Mouse (Mus musculus) embryonic facial prominence, embryonic 10.5 days (tissue): ENCODE results near the gene Rfx8. TPM values are rescaled to one million over a fixed set of nuclear protein-coding genes. Genes with fewer than 3 reads are reported as not detected.
"Not testable (repeated sequence)": the region's sequence is repeated elsewhere in the genome, so short reads cannot be mapped to it uniquely, and the experiment has no call there.

Experiments
- DNase-seq: peaks from one replicate; pipeline ENCODE4 v3.0.0-alpha.2; 2017; ENCODE audit warnings: low spot score
- H3K27ac ChIP-seq: fragments of 300-500 bp; sonication (generic); replicated peaks from 2 replicates; pipeline ENCODE4 v1.5.1; 2016; ENCODE audit warnings: mild to moderate bottlenecking
- H3K27me3 ChIP-seq: fragments of 300-500 bp; sonication (generic); replicated peaks from 2 replicates; pipeline ENCODE4 v1.6.1; 2016; ENCODE audit warnings: low read depth, mild to moderate bottlenecking; ENCODE audit not compliant: poor library complexity, severe bottlenecking
- H3K36me3 ChIP-seq: fragments of 300-500 bp; sonication (generic); replicated peaks from 2 replicates; pipeline ENCODE4 v1.6.1; 2016; ENCODE audit warnings: mild to moderate bottlenecking, moderate library complexity
- H3K4me1 ChIP-seq: fragments of 300-500 bp; sonication (generic); 2 replicates; pipeline ENCODE4 v1.6.1; 2016
- H3K4me3 ChIP-seq: fragments of 300-500 bp; sonication (generic); 2 replicates; pipeline ENCODE4 v1.5.1; 2016; ENCODE audit warnings: mild to moderate bottlenecking, moderate library complexity
- H3K9me3 ChIP-seq: fragments of 300-500 bp; sonication (generic); 2 replicates; pipeline ENCODE4 v1.6.1; 2016; ENCODE audit warnings: mild to moderate bottlenecking
- WGBS: fragments of 180-500 bp; shearing (Covaris S2); methylation state at CpG from one replicate; pipeline ENCODE4 v1.1.7; 2016; 5-methylcytosine and 5-hydroxymethylcytosine counted together
- polyA plus RNA-seq: library from polyadenylated mRNA; unstranded; fragments of >200 nt; fragmentation: Nextera tagmentation; extraction: Ambion mirVana; gene quantifications from 2 replicates; pipeline ENCODE4 v1.2.1, GENCODE M21; 2016

Rfx8 gene
- polyA plus RNA-seq, 1 experiment from 2014 or later, result 0.56 TPM

DNA sequence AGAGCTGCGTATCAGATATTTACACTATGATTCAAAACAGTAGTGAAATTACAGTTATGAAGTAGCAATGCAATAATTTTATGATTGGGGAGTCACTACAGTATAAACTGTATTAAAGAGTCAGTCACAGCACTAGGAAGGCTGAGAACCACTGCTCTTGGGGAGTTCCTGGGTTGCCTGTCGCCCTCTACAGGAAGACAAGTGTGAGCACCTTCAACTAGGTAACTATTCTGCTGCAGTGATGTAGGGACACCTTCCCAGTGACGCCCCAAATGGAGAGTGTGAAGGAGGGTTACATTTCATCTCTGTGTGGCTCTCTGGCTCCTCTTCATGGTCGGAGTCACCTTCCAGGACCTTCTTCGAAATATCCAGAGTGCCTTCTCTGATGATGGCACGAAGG, 40.3 kb downstream of the Rfx8 start:
- no peak for DNase-seq
- H3K27ac ChIP-seq, result no peak overlapping the region
- no peak overlapping the region for H3K4me3 ChIP-seq
- no peaks in the 10 kb centered on the region for H3K9me3 ChIP-seq
- H3K36me3 ChIP-seq, result no peaks in the 10 kb centered on the region
- no peaks in the 10 kb centered on the region for H3K27me3 ChIP-seq
- 71% methylated on average over 6 of the region's 6 CpGs for WGBS
- H3K4me1 ChIP-seq, result peaks cover 7% of the 10 kb centered on the region

DNA sequence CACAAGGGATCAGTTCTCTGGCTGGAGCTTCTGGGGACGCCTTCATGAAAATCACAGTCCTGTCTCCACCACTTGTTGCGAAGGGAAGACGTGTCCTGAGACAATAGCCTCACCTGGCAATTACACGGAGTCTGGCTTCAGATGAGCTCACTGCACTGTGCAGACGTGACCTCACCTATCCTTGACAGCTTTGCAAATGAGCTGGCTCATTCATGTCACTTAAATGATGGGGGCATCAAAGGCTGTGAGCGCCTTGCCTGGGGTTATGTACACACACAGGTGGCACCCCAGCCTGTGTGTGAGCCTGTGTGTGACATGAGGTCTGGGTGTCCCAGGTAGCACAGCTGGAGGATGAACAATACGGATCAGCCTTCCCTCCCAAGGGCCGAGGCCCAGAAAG, 41.9 kb downstream of the Rfx8 start:
- Histone ChIP-seq H3K27ac (no peak overlapping the region), H3K27me3 (no peaks in the 10 kb centered on the region), H3K4me3 (no peak overlapping the region), H3K4me1 (peaks cover 7% of the 10 kb centered on the region; the same call in 1 of the 2 replicates), H3K36me3 (no peaks in the 10 kb centered on the region), H3K9me3 (no peaks in the 10 kb centered on the region)
- no peak for DNase-seq
- WGBS, result 71% methylated on average over 8 of the region's 8 CpGs

DNA sequence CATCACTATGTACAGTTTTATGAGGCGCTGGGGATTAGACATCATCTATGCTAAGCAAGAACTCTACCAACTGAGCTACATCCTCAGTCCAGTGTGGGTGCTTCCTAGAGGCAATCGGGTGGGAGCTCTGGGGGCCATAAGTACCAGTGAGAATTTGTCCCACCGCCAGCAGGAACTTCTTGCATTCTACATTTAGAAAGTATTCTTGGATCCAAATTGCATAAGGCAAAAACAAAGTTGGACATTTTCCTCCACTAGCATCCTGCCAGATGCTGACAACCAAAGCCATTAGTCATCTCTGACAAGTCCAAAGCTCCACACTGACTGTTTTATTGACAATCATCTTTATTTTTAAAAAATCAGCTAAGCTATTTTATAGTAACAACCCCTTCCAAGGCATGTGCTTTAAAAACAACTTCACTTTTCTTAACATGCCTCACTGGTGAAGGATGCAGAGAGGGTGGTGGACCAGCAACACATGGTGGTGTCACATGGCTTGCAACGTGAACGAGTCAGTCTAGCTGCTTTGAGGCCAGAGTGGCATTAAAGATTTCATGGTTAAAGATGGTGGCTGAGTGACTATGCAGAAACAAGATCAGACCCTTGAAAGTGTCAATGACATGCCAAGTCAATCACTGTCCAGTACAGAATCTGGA, 44.4 kb downstream of the Rfx8 start:
- Histone ChIP-seq H3K9me3 (no peaks in the 10 kb centered on the region), H3K4me1 (peaks cover 7% of the 10 kb centered on the region; the same call in 1 of the 2 replicates), H3K36me3 (no peaks in the 10 kb centered on the region), H3K27me3 (no peaks in the 10 kb centered on the region), H3K4me3 (no peak overlapping the region), H3K27ac (no peak overlapping the region)
- no peak for DNase-seq
- WGBS, result 91% methylated on average over 5 of the region's 5 CpGs

DNA sequence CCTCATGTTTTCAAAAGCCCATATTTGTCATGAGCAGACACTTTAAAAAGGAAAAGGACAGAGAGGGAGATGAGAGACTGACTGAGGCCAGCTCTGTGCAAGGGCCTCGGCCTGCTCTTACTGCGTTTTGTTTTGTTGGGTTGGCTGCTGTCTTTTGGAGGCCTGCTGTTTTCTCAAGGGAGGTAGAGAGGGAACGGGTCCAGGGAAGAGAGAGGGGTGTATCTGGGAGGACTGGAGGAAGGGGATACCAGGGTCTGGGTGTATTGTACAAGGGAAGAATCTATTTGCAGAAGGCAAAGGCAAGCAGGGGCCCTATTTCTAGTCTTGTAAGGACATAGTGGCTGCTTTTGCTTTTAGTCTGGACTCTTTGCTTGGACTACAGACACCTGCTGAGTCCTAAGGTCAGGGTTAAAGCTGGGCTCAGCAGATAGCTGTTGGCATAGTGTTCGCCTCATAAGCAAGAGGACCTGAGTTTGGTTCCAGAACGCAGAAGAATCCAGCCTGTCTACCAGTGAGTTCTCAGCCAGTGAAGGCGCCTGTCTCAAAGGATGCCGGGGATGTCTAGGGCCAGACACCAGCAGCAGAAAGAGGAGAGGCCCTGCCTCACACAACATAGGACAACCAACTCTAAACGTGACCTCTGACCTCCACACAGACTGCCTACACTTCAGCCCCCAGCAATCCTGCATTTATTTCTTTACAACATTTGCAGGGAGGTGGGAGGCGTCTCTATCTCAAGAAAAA, 48.3 kb downstream of the Rfx8 start:
- WGBS, result 79% methylated on average over 9 of the region's 9 CpGs
- H3K27ac ChIP-seq, result no peak overlapping the region
- no peaks in the 10 kb centered on the region for H3K4me1 ChIP-seq
- peaks cover 4% of the 10 kb centered on the region; the same call in 1 of the 2 replicates for H3K9me3 ChIP-seq
- no peaks in the 10 kb centered on the region for H3K27me3 ChIP-seq
- no peak overlapping the region for H3K4me3 ChIP-seq
- DNase-seq, result no peak
- H3K36me3 ChIP-seq, result no peaks in the 10 kb centered on the region

DNA sequence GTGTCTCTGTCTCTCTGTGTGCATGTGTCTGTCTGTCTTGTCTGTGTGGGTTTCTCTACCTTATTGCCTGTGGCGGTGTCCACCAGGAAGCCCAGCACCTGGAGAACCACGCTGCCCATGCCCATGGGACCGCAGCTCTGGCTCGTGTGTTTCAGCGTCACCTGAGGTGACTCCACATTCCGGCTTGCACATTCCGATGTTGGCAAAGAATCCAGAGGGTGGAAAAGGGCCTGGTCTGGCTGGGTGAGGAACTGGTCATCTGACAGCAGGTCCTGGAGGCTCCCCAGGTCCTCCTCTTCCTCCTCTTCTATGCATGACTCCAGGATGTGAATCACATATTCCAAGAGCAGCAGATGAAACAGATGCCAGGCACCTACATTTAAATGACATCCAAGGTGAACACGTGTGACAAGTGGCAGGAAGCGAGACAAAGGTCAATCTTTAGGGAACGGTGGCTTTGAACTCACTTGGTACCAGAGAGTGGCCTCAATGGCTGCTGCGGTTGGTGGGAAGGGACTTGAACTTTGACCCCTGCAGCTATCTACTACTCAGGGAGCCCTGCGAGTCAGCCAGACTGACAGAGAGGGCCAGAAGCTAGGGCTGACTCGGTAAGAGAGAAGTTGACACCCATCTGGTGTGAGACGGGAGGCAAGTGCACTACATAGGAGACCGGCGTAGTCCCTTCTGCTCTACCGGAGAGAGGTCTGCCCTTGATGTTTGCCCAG, 50.4 kb downstream of the Rfx8 start:
- Histone ChIP-seq H3K27me3 (no peaks in the 10 kb centered on the region), H3K36me3 (no peaks in the 10 kb centered on the region), H3K27ac (no peak overlapping the region), H3K9me3 (peaks cover 4% of the 10 kb centered on the region; the same call in 1 of the 2 replicates), H3K4me1 (no peaks in the 10 kb centered on the region), H3K4me3 (no peak overlapping the region)
- DNase-seq, result no peak
- 87% methylated on average over 17 of the region's 17 CpGs for WGBS

DNA sequence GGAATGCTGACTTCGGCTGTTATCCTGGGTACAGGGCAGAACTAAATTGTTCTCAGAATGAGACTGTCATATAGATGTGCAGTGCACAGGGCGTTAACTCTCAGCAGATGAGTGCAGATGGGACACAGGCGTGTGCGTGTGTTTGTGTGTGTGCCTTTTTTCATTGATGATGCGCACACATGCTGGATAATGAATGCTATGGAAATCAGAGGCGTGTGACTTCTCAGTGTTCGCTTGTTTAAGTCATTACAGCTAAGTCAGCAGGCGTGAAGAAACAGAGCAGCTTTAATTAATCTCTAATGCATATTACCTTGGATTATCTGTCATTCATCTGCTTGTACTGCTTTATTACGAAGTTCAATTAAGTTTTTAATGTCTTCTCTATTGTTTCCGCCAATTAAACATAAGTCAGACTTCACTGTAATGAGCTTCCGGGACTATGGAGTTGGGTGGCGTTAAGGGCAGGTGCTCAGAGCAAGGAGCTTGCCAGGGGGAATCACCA, 54.0 kb downstream of the Rfx8 start:
- no peaks in the 10 kb centered on the region for H3K4me1 ChIP-seq
- no peak overlapping the region for H3K27ac ChIP-seq
- DNase-seq, result no peak
- 87% methylated on average over 12 of the region's 12 CpGs for WGBS
- H3K9me3 ChIP-seq, result peaks cover 4% of the 10 kb centered on the region; the same call in 1 of the 2 replicates
- no peak overlapping the region for H3K4me3 ChIP-seq
- H3K36me3 ChIP-seq, result no peaks in the 10 kb centered on the region
- no peaks in the 10 kb centered on the region for H3K27me3 ChIP-seq

DNA sequence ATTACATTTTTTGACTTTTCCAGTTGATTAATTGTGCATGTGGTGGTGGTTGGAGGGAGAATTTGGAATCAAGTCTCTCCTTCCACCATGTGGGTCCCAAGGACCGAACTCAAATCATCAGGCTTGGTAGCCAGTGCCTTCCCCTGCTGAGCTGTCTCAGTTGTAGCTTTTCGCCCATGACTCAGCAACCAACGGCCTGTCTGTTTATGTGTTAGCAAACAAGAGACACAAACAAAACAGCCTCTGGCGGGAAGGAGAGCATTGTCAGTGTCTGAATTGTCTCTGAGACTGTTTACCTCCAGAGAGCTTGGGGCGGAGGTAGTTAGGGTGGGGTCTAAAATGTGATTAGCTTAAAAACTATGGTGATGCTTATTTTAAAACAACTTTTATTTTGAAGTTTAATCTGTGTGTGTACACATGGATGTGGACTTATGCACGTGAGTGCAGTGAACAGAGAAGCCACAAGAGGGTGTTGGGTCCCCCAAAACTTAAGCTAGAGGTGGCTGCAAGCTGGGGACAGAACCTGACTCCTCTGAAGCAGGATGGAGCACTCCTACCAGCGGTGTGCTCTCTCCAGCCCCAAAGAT, 56.7 kb downstream of the Rfx8 start:
- H3K27ac ChIP-seq, result no peak overlapping the region
- H3K36me3 ChIP-seq, result no peaks in the 10 kb centered on the region
- 87% methylated on average over 7 of the region's 7 CpGs for WGBS
- H3K4me1 ChIP-seq, result no peaks in the 10 kb centered on the region
- no peaks in the 10 kb centered on the region for H3K9me3 ChIP-seq
- no peaks in the 10 kb centered on the region for H3K27me3 ChIP-seq
- no peak for DNase-seq
- H3K4me3 ChIP-seq, result no peak overlapping the region

DNA sequence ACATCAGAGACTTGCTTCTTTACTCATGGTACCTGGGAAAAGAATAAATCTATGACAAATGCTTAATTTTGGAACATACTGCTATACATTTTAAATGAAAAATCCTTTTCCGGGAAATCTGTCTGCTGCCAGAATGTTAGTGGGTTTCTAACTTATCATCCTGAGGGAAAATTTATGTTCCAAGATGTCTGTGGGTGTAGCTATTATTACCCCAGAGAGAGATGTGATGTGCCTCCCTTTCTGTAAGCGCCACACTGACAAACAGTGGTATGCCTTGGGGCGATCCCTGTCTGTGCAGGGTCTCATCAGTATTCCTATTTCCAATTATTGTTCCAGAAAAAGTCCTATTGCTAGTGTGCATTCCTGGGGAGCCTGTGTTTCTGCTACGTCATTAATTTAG, 57.7 kb downstream of the Rfx8 start:
- Histone ChIP-seq H3K36me3 (no peaks in the 10 kb centered on the region), H3K27me3 (no peaks in the 10 kb centered on the region), H3K9me3 (peaks cover 3% of the 10 kb centered on the region; the same call in 1 of the 2 replicates), H3K27ac (no peak overlapping the region), H3K4me3 (no peak overlapping the region), H3K4me1 (no peaks in the 10 kb centered on the region)
- DNase-seq, result no peak
- 90% methylated on average over 4 of the region's 4 CpGs for WGBS

DNA sequence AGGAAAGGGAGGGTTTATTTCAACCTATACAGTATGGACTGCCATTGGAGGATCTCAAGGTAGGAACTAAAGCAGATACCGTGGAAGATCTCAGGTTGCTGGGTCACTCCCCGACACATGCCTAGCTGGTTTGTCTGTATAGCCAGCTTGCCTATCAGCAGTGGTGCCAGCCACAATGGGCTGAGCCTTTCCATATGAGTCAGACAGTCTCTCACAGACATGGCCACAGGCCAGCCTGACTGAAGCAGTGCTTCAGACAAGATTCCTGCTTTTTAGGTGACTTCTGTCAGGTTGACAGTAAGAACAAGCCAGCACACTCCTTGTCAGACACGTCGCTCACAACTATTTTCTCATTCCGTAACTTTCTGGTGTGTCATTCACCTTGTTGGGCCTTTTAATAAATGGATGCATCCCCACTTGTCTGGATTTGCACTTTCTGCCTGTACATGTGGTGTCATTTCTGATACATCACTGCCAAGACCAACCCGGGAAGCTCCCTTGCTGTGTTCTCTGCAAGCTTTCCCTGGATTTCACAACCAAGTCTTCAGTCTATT, 63.7 kb downstream of the Rfx8 start:
- Histone ChIP-seq H3K27ac (no peak overlapping the region), H3K9me3 (peaks cover 3% of the 10 kb centered on the region; the same call in 1 of the 2 replicates), H3K4me3 (no peak overlapping the region), H3K27me3 (peaks cover 7% of the 10 kb centered on the region), H3K36me3 (no peaks in the 10 kb centered on the region), H3K4me1 (no peaks in the 10 kb centered on the region)
- DNase-seq, result no peak
- WGBS, result 85% methylated on average over 6 of the region's 6 CpGs

DNA sequence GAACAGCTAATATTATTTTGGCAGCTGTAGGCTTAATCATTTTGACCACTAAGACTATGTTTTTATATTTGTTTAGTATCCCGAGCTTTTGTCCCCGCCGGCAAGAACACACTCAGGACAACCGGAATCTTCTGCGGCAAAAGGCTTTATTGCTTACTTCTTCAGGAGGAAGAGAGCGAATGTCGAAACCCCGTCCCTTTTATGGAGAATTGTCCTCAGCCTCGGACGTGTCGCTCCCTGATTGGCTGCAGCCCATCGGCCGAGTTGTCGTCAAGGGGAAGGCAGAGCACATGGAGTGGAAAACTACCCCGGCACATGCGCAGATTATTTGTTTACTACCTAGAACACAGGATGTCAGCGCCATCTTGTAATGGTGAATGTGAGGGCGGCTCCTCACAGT, 65.9 kb downstream of the Rfx8 start:
- not testable (repeated sequence) for H3K36me3 ChIP-seq, H3K27ac ChIP-seq, H3K9me3 ChIP-seq, H3K4me3 ChIP-seq, DNase-seq
- peaks cover 14% of the 10 kb centered on the region for H3K4me1 ChIP-seq
- H3K27me3 ChIP-seq, result peaks cover 29% of the 10 kb centered on the region
- 89% methylated on average over 18 of the region's 18 CpGs for WGBS

DNA sequence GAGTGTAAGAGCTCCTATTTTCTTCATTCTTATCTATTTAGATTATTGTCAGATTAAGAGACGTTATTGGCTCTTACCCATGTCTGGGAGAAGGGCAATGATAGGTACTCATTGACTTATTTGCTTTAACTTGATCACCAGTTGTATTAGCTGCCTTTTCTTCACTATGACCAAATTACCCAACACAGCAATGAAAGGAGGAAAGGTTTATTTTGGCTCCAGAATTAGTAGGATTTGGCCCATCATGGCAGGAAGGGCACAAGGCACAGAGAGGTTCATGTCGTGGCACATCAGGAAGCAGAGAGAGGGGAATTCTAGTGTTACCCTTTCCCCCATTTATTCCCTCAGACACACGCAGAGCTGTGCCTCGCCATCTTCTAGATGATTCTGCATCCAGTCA, 67.8 kb downstream of the Rfx8 start:
- Histone ChIP-seq H3K27ac (no peak overlapping the region), H3K4me3 (no peak overlapping the region), H3K4me1 (peaks cover 17% of the 10 kb centered on the region), H3K9me3 (no peaks in the 10 kb centered on the region), H3K27me3 (peaks cover 48% of the 10 kb centered on the region), H3K36me3 (no peaks in the 10 kb centered on the region)
- 91% methylated on average over 4 of the region's 4 CpGs for WGBS
- no peak for DNase-seq

DNA sequence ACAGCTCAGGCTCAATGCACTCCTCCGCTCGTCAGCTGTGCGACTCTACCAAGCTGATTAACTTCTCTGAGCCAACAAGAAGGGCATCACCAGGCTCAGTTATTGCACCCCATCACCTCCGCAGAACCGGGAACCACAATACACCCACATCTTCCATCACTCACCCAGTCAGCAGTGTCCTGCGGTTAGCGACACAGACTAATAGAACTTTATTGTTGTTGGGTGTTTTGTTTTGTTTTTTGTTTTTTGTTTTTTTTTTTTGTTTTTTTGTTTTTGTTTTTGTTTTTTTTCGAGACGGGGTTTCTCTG, 69.6 kb downstream of the Rfx8 start, which contains the start of gene Creg2:
Gene Creg2, minus strand, starts transcription at position 234 of the 308 bp plus-strand sequence.
- Histone ChIP-seq H3K27me3 (peaks cover 60% of the 10 kb centered on the region), H3K4me1 (peaks cover 20% of the 10 kb centered on the region)
- 41% methylated on average over 9 of the region's 9 CpGs for WGBS

More for the DNA sequence above, 69.6 kb downstream of the Rfx8 start, which contains the start of gene Creg2:
- Histone ChIP-seq H3K27ac (peak within 1 kb of the TSS; percentile 30), H3K9me3 (no peaks in the 10 kb centered on the region), H3K4me3 (peak within 1 kb of the TSS; percentile 75), H3K36me3 (no peaks in the 10 kb centered on the region)
- DNase-seq, result no peak
